ENCODE assay signal across 15 mouse cellular contexts in the genomic region with DNA sequence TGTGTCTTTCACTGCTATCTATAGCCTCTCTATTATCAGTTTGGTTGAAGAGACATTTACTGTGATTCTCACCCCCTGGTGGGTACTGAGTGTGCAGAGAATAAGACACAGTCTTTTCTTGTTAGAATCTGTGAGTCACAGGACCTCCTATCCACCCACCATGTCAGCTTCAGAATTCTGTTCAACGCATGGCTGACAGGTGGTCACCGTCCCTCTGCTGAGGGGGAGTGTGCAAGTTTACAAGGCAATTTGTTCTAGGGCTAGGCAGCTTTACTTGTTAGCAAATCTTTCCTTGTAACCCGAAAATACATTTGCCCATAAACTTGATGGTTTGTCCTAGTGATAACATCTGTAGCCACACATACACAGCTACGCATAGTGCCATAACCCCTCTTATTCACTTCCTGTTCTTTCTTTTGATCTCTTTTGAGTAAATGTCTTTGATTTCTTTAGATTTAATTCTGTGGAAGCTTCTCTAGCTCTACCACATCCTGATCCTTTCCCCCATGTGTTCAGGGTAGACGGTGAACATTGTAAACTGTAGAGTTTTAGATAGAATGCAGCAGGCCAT.
DNase-seq lines count a peak whose midpoint lies in the region; ATAC-seq and TF ChIP-seq lines count a peak whose summit lies in the region.
"Had no signal": no experiment of that assay in that cellular context is flagged by ENCODE, and none has a peak within 500 bp of the region (broad histone marks: within the 10 kb centered on the region; RNA-seq: fewer than 3 reads in every experiment).

No protein-coding gene starts in this region.

- no peak for ATAC-seq in limb, embryonic 11.5 days (ENCODE audit: insufficient number of reproducible peaks, low FRiP score, low TSS enrichment, low read depth)
- peak; percentile 94 for ATAC-seq in frontal cortex, adult (ENCODE audit: low TSS enrichment)
- no peak for ATAC-seq in forebrain, embryonic 12.5 days (ENCODE audit: low FRiP score)
- no peak for ATAC-seq in intestine, postnatal 0 days
- ATAC-seq: lung, postnatal 0 days had no signal

- H3K9ac ChIP-seq in limb, embryonic 11.5 days (ENCODE audit: low read length), result no peak overlapping the region
- H3K9ac ChIP-seq in forebrain, embryonic 12.5 days, result no peak overlapping the region
- H3K9ac ChIP-seq in intestine, postnatal 0 days (ENCODE audit: low read depth, low read length), result no peak overlapping the region
- H3K9ac ChIP-seq: limb, embryonic 15.5 days had no signal

- no peak for TF ChIP-seq CTCF in intestine, postnatal 0 days (IDR thresholded peaks at IDR 0.05; ENCODE audit: low read depth)

- peak; percentile 25 for DNase-seq in limb, embryonic 11.5 days (ENCODE audit: low spot score)
- DNase-seq in limb, embryonic 10.5 days (ENCODE audit: low spot score), result no peak
- peak; percentile 57 to 77 for DNase-seq in left cerebral cortex, adult 18-20 months (ENCODE audit: low spot score in 2 of 2)
- DNase-seq in right cerebral cortex, postnatal 25 days, result peak; percentile 64
- DNase-seq in heart, adult 9 months (ENCODE audit: low spot score in 2 of 2), result no peak
- DNase-seq: adrenal gland, postnatal 14 days; cerebellum, adult 18-20 months; heart, adult 11 months; heart, postnatal 36 days; kidney, adult 9 months had no signal

- 48% methylated on average over 5 of the region's 5 CpGs for WGBS in limb, embryonic 11.5 days
- 64% methylated on average over 5 of the region's 5 CpGs for WGBS in limb, embryonic 10.5 days
- 83% methylated on average over 5 of the region's 5 CpGs for WGBS in forebrain, embryonic 12.5 days
- 71% methylated on average over 5 of the region's 5 CpGs for WGBS in intestine, postnatal 0 days

- no peaks in the 10 kb centered on the region for H3K27me3 ChIP-seq in limb, embryonic 11.5 days (ENCODE audit: control insufficient read depth, insufficient read depth, low read length)
- H3K27me3 ChIP-seq in limb, embryonic 10.5 days (ENCODE audit: low read depth, poor library complexity, severe bottlenecking), result no peaks in the 10 kb centered on the region
- no peaks in the 10 kb centered on the region for H3K27me3 ChIP-seq in forebrain, embryonic 12.5 days
- no peaks in the 10 kb centered on the region for H3K27me3 ChIP-seq in intestine, postnatal 0 days (replicated peaks; ENCODE audit: control insufficient read depth, insufficient read depth, low read length)
- H3K27me3 ChIP-seq: limb, embryonic 15.5 days had no signal

- H3K9me3 ChIP-seq in limb, embryonic 11.5 days (ENCODE audit: control insufficient read depth, low read length), result no peaks in the 10 kb centered on the region
- no peaks in the 10 kb centered on the region for H3K9me3 ChIP-seq in limb, embryonic 10.5 days (replicated peaks)
- H3K9me3 ChIP-seq in forebrain, embryonic 12.5 days, result no peaks in the 10 kb centered on the region
- no peaks in the 10 kb centered on the region for H3K9me3 ChIP-seq in intestine, postnatal 0 days (ENCODE audit: control insufficient read depth)
- H3K9me3 ChIP-seq: limb, embryonic 15.5 days had no signal

- H3K27ac ChIP-seq in limb, embryonic 11.5 days (replicated peaks; ENCODE audit: low read depth, low read length), result no peak overlapping the region
- H3K27ac ChIP-seq in limb, embryonic 10.5 days, result no peak overlapping the region
- H3K27ac ChIP-seq in forebrain, embryonic 12.5 days, result no peak overlapping the region
- no peak overlapping the region for H3K27ac ChIP-seq in intestine, postnatal 0 days (ENCODE audit: low read depth, low read length)
- H3K27ac ChIP-seq: limb, embryonic 15.5 days had no signal

- no peak overlapping the region for H3K4me2 ChIP-seq in limb, embryonic 11.5 days (ENCODE audit: low read depth, severe bottlenecking)
- no peak overlapping the region for H3K4me2 ChIP-seq in forebrain, embryonic 12.5 days
- H3K4me2 ChIP-seq in intestine, postnatal 0 days (replicated peaks; ENCODE audit: low read depth), result no peak overlapping the region
- H3K4me2 ChIP-seq: limb, embryonic 15.5 days had no signal

- no peaks in the 10 kb centered on the region for H3K36me3 ChIP-seq in limb, embryonic 11.5 days (ENCODE audit: control insufficient read depth, insufficient read depth, low read length)
- H3K36me3 ChIP-seq in limb, embryonic 10.5 days, result no peaks in the 10 kb centered on the region
- H3K36me3 ChIP-seq in forebrain, embryonic 12.5 days (replicated peaks), result no peaks in the 10 kb centered on the region
- H3K36me3 ChIP-seq in intestine, postnatal 0 days (ENCODE audit: control insufficient read depth, insufficient read depth), result no peaks in the 10 kb centered on the region
- H3K36me3 ChIP-seq: limb, embryonic 15.5 days had no signal

- no peak overlapping the region for H3K4me3 ChIP-seq in limb, embryonic 11.5 days (ENCODE audit: low read depth, low read length)
- H3K4me3 ChIP-seq in limb, embryonic 10.5 days, result no peak overlapping the region
- H3K4me3 ChIP-seq in forebrain, embryonic 12.5 days (replicated peaks), result no peak overlapping the region
- no peak overlapping the region for H3K4me3 ChIP-seq in intestine, postnatal 0 days (ENCODE audit: low read depth, low read length)
- H3K4me3 ChIP-seq: limb, embryonic 15.5 days had no signal

- H3K4me1 ChIP-seq in limb, embryonic 11.5 days (ENCODE audit: control insufficient read depth, insufficient read depth, low read length), result no peaks in the 10 kb centered on the region
- no peaks in the 10 kb centered on the region for H3K4me1 ChIP-seq in limb, embryonic 10.5 days
- no peaks in the 10 kb centered on the region for H3K4me1 ChIP-seq in forebrain, embryonic 12.5 days
- no peaks in the 10 kb centered on the region for H3K4me1 ChIP-seq in intestine, postnatal 0 days (replicated peaks; ENCODE audit: control insufficient read depth, insufficient read depth, low read length)
- H3K4me1 ChIP-seq: limb, embryonic 15.5 days had no signal

Comparison
In these comparisons a context has a peak if more than half of its experiments do, and no peak if none do; other contexts are left out.
1. DNase-seq: peak in limb, embryonic 11.5 days (single experiment), left cerebral cortex, adult 18-20 months (2 of 2) and right cerebral cortex, postnatal 25 days (single experiment); none in limb, embryonic 10.5 days (single experiment) and heart, adult 9 months (0 of 2).